Mouse (Mus musculus): ENCODE data around the gene Ccdc162.

DNA sequence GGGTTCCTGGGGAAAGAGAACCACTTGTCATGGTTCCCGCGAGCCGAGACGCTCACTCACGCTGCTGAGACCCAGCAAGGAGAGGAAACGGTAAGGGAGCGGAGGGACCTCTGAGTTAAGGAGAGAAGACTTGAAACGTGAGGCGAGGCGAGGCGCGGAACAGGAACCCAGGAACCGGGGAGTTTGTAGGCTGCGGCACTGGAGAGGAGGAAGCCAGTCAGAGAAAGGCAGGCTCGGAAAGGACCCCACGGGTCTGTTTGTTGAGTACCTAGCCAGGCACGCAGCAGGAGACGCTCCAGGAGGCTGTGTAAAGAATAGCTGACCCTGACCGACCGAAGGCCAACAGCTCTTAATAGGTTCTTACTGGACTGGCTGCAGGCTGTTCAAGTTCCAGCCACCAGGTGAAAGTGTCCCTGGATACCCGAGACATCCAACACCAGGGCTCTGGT, 31.9 kb downstream of the Ccdc162 start:
- TF ChIP-seq CTCF (conservative IDR thresholded peaks at IDR 0.05; ENCODE audit: low read length), result no peak
- no peak for TF ChIP-seq POU5F1 (IDR thresholded peaks at IDR 0.05; ENCODE audit: borderline replicate concordance, low read length)
